ENCODE assay signal across 8 mouse cellular contexts in the genomic region with DNA sequence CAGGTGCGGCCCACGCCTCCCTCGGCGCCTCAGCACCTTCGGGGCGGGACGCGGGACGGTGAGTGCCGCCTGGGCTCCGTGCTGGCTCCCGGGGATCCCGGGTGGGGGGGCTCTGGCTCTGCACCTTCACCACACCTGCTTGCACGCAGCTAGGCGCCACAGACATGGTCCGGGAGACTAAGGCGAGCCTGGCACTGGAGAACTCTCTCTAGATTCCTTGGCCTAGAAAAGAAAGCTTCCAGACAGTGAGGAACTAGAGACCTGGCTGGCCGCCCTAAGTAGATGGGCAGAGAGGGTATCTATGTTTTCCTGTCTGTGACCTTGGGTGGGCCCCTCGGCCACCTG. TPM values are rescaled to one million over a fixed set of nuclear protein-coding genes. Genes with fewer than 3 reads are reported as not detected.
DNase-seq lines count a peak whose midpoint lies in the region; ATAC-seq and TF ChIP-seq lines count a peak whose summit lies in the region.

No protein-coding gene starts in this region.

- H3K4me2 ChIP-seq in kidney, embryonic 15.5 days: peak overlapping the region; percentile 94
- H3K4me2 ChIP-seq in hindbrain, embryonic 12.5 days (replicated peaks): peak overlapping the region; percentile 78
- peak overlapping the region; percentile 83 for H3K4me2 ChIP-seq in midbrain, embryonic 12.5 days (replicated peaks)

- no peak for TF ChIP-seq CTCF in bone marrow macrophage, adult 2 months (IDR thresholded peaks at IDR 0.05; ENCODE audit: low read depth, low read length)

- H3K36me3 ChIP-seq in kidney, embryonic 15.5 days: no peaks in the 10 kb centered on the region
- no peaks in the 10 kb centered on the region for H3K36me3 ChIP-seq in hindbrain, embryonic 12.5 days
- no peaks in the 10 kb centered on the region for H3K36me3 ChIP-seq in midbrain, embryonic 12.5 days

- ATAC-seq in kidney, embryonic 15.5 days (replicated peaks; ENCODE audit: low FRiP score): peak; percentile 77
- no peak for ATAC-seq in hindbrain, embryonic 12.5 days (ENCODE audit: low FRiP score)
- no peak; the same call in 1 of the 2 replicates for ATAC-seq in midbrain, embryonic 12.5 days (ENCODE audit: low FRiP score, low read depth)

- peak overlapping the region; percentile 89 for H3K9ac ChIP-seq in kidney, embryonic 15.5 days
- H3K9ac ChIP-seq in hindbrain, embryonic 12.5 days: peak overlapping the region; percentile 75
- peak overlapping the region; percentile 70 for H3K9ac ChIP-seq in midbrain, embryonic 12.5 days (replicated peaks)

- WGBS in kidney, embryonic 15.5 days: under 1% methylated on average over 19 of the region's 19 CpGs
- WGBS in hindbrain, embryonic 12.5 days: 3% methylated on average over 19 of the region's 19 CpGs
- under 1% methylated on average over 19 of the region's 19 CpGs for WGBS in midbrain, embryonic 12.5 days

- no peaks in the 10 kb centered on the region for H3K9me3 ChIP-seq in kidney, embryonic 15.5 days (replicated peaks)
- no peaks in the 10 kb centered on the region for H3K9me3 ChIP-seq in hindbrain, embryonic 12.5 days (replicated peaks)
- H3K9me3 ChIP-seq in midbrain, embryonic 12.5 days: no peaks in the 10 kb centered on the region

- no peak for DNase-seq in kidney, postnatal 25 days
- DNase-seq in right cerebral cortex, postnatal 25 days: no peak
- DNase-seq in urinary bladder, adult 2 months (ENCODE audit: low spot score): no peak
- DNase-seq in embryo, embryonic 10 days (ENCODE audit: low spot score): no peak

- peak overlapping the region; percentile 91 for H3K4me3 ChIP-seq in kidney, embryonic 15.5 days (replicated peaks)
- peak overlapping the region; percentile 76 for H3K4me3 ChIP-seq in bone marrow macrophage, adult 2 months (ENCODE audit: insufficient read depth, low read length)
- H3K4me3 ChIP-seq in hindbrain, embryonic 12.5 days: peak overlapping the region; percentile 70
- peak overlapping the region; percentile 67 for H3K4me3 ChIP-seq in midbrain, embryonic 12.5 days

- peak overlapping the region; percentile 79 for H3K27ac ChIP-seq in kidney, embryonic 15.5 days
- H3K27ac ChIP-seq in bone marrow macrophage, adult 2 months (ENCODE audit: insufficient read depth, low read depth, low read length): no peak overlapping the region; the same call in 1 of the 2 replicates
- H3K27ac ChIP-seq in hindbrain, embryonic 12.5 days: no peak overlapping the region
- H3K27ac ChIP-seq in midbrain, embryonic 12.5 days (replicated peaks): no peak overlapping the region

- TF ChIP-seq POLR2A in bone marrow macrophage, adult 2 months (IDR thresholded peaks at IDR 0.05; ENCODE audit: borderline replicate concordance, low read depth, low read length): no peak

- H3K4me1 ChIP-seq in kidney, embryonic 15.5 days: peaks cover 19% of the 10 kb centered on the region
- H3K4me1 ChIP-seq in bone marrow macrophage, adult 2 months (ENCODE audit: control insufficient read depth, insufficient read depth, low read length): peaks cover 21% of the 10 kb centered on the region
- peaks cover 12% of the 10 kb centered on the region for H3K4me1 ChIP-seq in hindbrain, embryonic 12.5 days
- H3K4me1 ChIP-seq in midbrain, embryonic 12.5 days: peaks cover 14% of the 10 kb centered on the region

- H3K27me3 ChIP-seq in kidney, embryonic 15.5 days: 0 out of 2 replicates have a peak, but pooled peaks cover 10% of the 10 kb centered on the region
- H3K27me3 ChIP-seq in hindbrain, embryonic 12.5 days: peaks cover 3% of the 10 kb centered on the region; the same call in 1 of the 2 replicates
- H3K27me3 ChIP-seq in midbrain, embryonic 12.5 days: peaks cover 19% of the 10 kb centered on the region

RNA-seq across cellular contexts. Expression of gene Klhl36, which starts 0.3 kb away (rescaled TPM):
- polyA plus RNA-seq in kidney, embryonic 15.5 days (2015; fragmentation: Nextera tagmentation; extraction: Ambion mirVana): 16.7 and 18.4 TPM in 2 replicates
- 7.6 and 8.3 TPM in 2 replicates for polyA plus RNA-seq in bone marrow macrophage, adult 2 months (2012; ENCODE audit: insufficient read depth, insufficient read length, missing spikeins)
- 12.2 and 12.8 TPM in 2 replicates for polyA plus RNA-seq in hindbrain, embryonic 12.5 days (2016; fragmentation: Nextera tagmentation; extraction: Ambion mirVana)
- polyA plus RNA-seq in midbrain, embryonic 12.5 days (2016; fragmentation: Nextera tagmentation; extraction: Ambion mirVana): 13.1 and 14.7 TPM in 2 replicates
- 10.6 and 11.6 TPM in 2 replicates for polyA plus RNA-seq in urinary bladder, adult 2 months (2012; rRNA removed)

RNA-seq across cellular contexts. Expression of gene Cotl1, which starts 22.0 kb away (rescaled TPM):
- 99.2 and 138 TPM in 2 replicates for polyA plus RNA-seq in kidney, embryonic 15.5 days (2015; fragmentation: Nextera tagmentation; extraction: Ambion mirVana)
- 472 and 492 TPM in 2 replicates for polyA plus RNA-seq in bone marrow macrophage, adult 2 months (2012; ENCODE audit: insufficient read depth, insufficient read length, missing spikeins)
- polyA plus RNA-seq in hindbrain, embryonic 12.5 days (2016; fragmentation: Nextera tagmentation; extraction: Ambion mirVana): 115 and 142 TPM in 2 replicates
- polyA plus RNA-seq in midbrain, embryonic 12.5 days (2016; fragmentation: Nextera tagmentation; extraction: Ambion mirVana): 93.4 and 131 TPM in 2 replicates
- 88.9 and 123 TPM in 2 replicates for polyA plus RNA-seq in urinary bladder, adult 2 months (2012; rRNA removed)

RNA-seq across cellular contexts. Expression of gene Usp10, which starts 47.8 kb away (rescaled TPM):
- polyA plus RNA-seq in kidney, embryonic 15.5 days (2015; fragmentation: Nextera tagmentation; extraction: Ambion mirVana): 148 and 167 TPM in 2 replicates
- polyA plus RNA-seq in bone marrow macrophage, adult 2 months (2012; ENCODE audit: insufficient read depth, insufficient read length, missing spikeins): 17.3 and 19.2 TPM in 2 replicates
- 137 and 141 TPM in 2 replicates for polyA plus RNA-seq in hindbrain, embryonic 12.5 days (2016; fragmentation: Nextera tagmentation; extraction: Ambion mirVana)
- 147 and 149 TPM in 2 replicates for polyA plus RNA-seq in midbrain, embryonic 12.5 days (2016; fragmentation: Nextera tagmentation; extraction: Ambion mirVana)
- 56.0 and 86.9 TPM in 2 replicates for polyA plus RNA-seq in urinary bladder, adult 2 months (2012; rRNA removed)

RNA-seq across cellular contexts. Expression of gene Gm20388, which starts 48.3 kb away (rescaled TPM):
- 0.99 and 7.4 TPM in 2 replicates for polyA plus RNA-seq in kidney, embryonic 15.5 days (2015; fragmentation: Nextera tagmentation; extraction: Ambion mirVana)
- polyA plus RNA-seq in bone marrow macrophage, adult 2 months (2012; ENCODE audit: insufficient read depth, insufficient read length, missing spikeins): 32.7 and 45.3 TPM in 2 replicates
- polyA plus RNA-seq in hindbrain, embryonic 12.5 days (2016; fragmentation: Nextera tagmentation; extraction: Ambion mirVana): not detected in 2 replicates
- 1.2 TPM in 1 of 2 replicates, not detected in the other for polyA plus RNA-seq in midbrain, embryonic 12.5 days (2016; fragmentation: Nextera tagmentation; extraction: Ambion mirVana)
- 47.8 and 50.2 TPM in 2 replicates for polyA plus RNA-seq in urinary bladder, adult 2 months (2012; rRNA removed)
